Mouse (Mus musculus): ENCODE measurements at regions not wholly inside any gene's neighbourhood (a gene's known extent, or its start where the extent isn't known, plus 50 kb on each side); places are given as distances from the start of the nearest gene placed in this dataset.

- Histone ChIP-seq H3K9me3 (replicated peaks; ENCODE audit: low read length) (no peaks in the 10 kb centered on the region), H3K36me3 (ENCODE audit: insufficient read depth, low read length) (no peaks in the 10 kb centered on the region), H3K4me1 (replicated peaks; ENCODE audit: insufficient read depth, low read length) (no peaks in the 10 kb centered on the region), H3K4me2 (ENCODE audit: low read length) (no peak overlapping the region), H3K27me3 (ENCODE audit: insufficient read depth, low read length) (no peaks in the 10 kb centered on the region), H3K27ac (no peak overlapping the region), H3K4me3 (replicated peaks; ENCODE audit: low read depth, low read length) (no peak overlapping the region), H3K9ac (ENCODE audit: low read depth, low read length) (no peak overlapping the region)
- 70% methylated on average over 2 of the region's 2 CpGs for WGBS
- ATAC-seq (replicated peaks; ENCODE audit: low FRiP score, low read depth) (no peak), DNase-seq (ENCODE audit: low spot score) (no peak)
- no peak for TF ChIP-seq CTCF (IDR thresholded peaks at IDR 0.05; ENCODE audit: low read depth)
These were observed 236.2 kb downstream of the Hace1 start for GRCm38 (mm10) chr10:45813804-45814203.

- H3K4me1 ChIP-seq (replicated peaks; ENCODE audit: insufficient read depth, low read length) = no peaks in the 10 kb centered on the region
- H3K27ac ChIP-seq = no peak overlapping the region
- no peak overlapping the region for H3K9ac ChIP-seq (ENCODE audit: low read depth, low read length)
- H3K4me2 ChIP-seq (ENCODE audit: low read length) = no peak overlapping the region
- H3K4me3 ChIP-seq (replicated peaks; ENCODE audit: low read depth, low read length) = no peak overlapping the region
- ATAC-seq (replicated peaks; ENCODE audit: low FRiP score, low read depth) (no peak), DNase-seq (ENCODE audit: low spot score) (no peak)
- H3K27me3 ChIP-seq (ENCODE audit: insufficient read depth, low read length) = no peaks in the 10 kb centered on the region
- no peaks in the 10 kb centered on the region for H3K9me3 ChIP-seq (replicated peaks; ENCODE audit: low read length)
- no peaks in the 10 kb centered on the region for H3K36me3 ChIP-seq (ENCODE audit: insufficient read depth, low read length)
- no peak for TF ChIP-seq CTCF (IDR thresholded peaks at IDR 0.05; ENCODE audit: low read depth)
- WGBS = 90% methylated on average over 4 of the region's 4 CpGs
These were observed 239.1 kb downstream of the Hace1 start for GRCm38 (mm10) chr10:45816679-45817078.

- no peak overlapping the region for H3K4me2 ChIP-seq (ENCODE audit: low read length)
- no peak for TF ChIP-seq CTCF (IDR thresholded peaks at IDR 0.05; ENCODE audit: low read depth)
- no peak overlapping the region for H3K4me3 ChIP-seq (replicated peaks; ENCODE audit: low read depth, low read length)
- no peaks in the 10 kb centered on the region for H3K36me3 ChIP-seq (ENCODE audit: insufficient read depth, low read length)
- 25% methylated on average over 8 of the region's 8 CpGs for WGBS
- no peaks in the 10 kb centered on the region for H3K4me1 ChIP-seq (replicated peaks; ENCODE audit: insufficient read depth, low read length)
- H3K27me3 ChIP-seq (ENCODE audit: insufficient read depth, low read length) = no peaks in the 10 kb centered on the region
- peak overlapping the region; percentile 27 for H3K27ac ChIP-seq
- DNase-seq (ENCODE audit: low spot score) (peak; percentile 55), ATAC-seq (replicated peaks; ENCODE audit: low FRiP score, low read depth) (peak; percentile 94)
- no peak overlapping the region for H3K9ac ChIP-seq (ENCODE audit: low read depth, low read length)
- no peaks in the 10 kb centered on the region for H3K9me3 ChIP-seq (replicated peaks; ENCODE audit: low read length)
These were observed 243.5 kb downstream of the Hace1 start for GRCm38 (mm10) chr10:45820986-45821655.

- H3K9ac ChIP-seq (ENCODE audit: low read depth, low read length) = no peak overlapping the region
- no peaks in the 10 kb centered on the region for H3K36me3 ChIP-seq (ENCODE audit: insufficient read depth, low read length)
- no peaks in the 10 kb centered on the region for H3K9me3 ChIP-seq (replicated peaks; ENCODE audit: low read length)
- no peak for ATAC-seq (replicated peaks; ENCODE audit: low FRiP score, low read depth)
- H3K4me3 ChIP-seq (replicated peaks; ENCODE audit: low read depth, low read length) = no peak overlapping the region
- TF ChIP-seq CTCF (IDR thresholded peaks at IDR 0.05; ENCODE audit: low read depth) = no peak
- no peak overlapping the region for H3K27ac ChIP-seq
- H3K4me2 ChIP-seq (ENCODE audit: low read length) = no peak overlapping the region
- no peaks in the 10 kb centered on the region for H3K4me1 ChIP-seq (replicated peaks; ENCODE audit: insufficient read depth, low read length)
- 74% methylated on average over 1 of the region's 1 CpGs for WGBS
- no peak for DNase-seq (ENCODE audit: low spot score)
- no peaks in the 10 kb centered on the region for H3K27me3 ChIP-seq (ENCODE audit: insufficient read depth, low read length)
These were observed 244.6 kb downstream of the Hace1 start for GRCm38 (mm10) chr10:45822251-45822650.

GRCm38 (mm10) chr10:45823612-45824011, 246.0 kb downstream of the Hace1 start:
- no peak for TF ChIP-seq CTCF (IDR thresholded peaks at IDR 0.05; ENCODE audit: low read depth)
- Histone ChIP-seq H3K36me3 (ENCODE audit: insufficient read depth, low read length) (no peaks in the 10 kb centered on the region), H3K9me3 (replicated peaks; ENCODE audit: low read length) (no peaks in the 10 kb centered on the region), H3K27me3 (ENCODE audit: insufficient read depth, low read length) (no peaks in the 10 kb centered on the region), H3K27ac (no peak overlapping the region), H3K4me2 (ENCODE audit: low read length) (no peak overlapping the region), H3K9ac (ENCODE audit: low read depth, low read length) (no peak overlapping the region), H3K4me3 (replicated peaks; ENCODE audit: low read depth, low read length) (no peak overlapping the region), H3K4me1 (replicated peaks; ENCODE audit: insufficient read depth, low read length) (no peaks in the 10 kb centered on the region)
- 48% methylated on average over 2 of the region's 2 CpGs for WGBS
- DNase-seq (ENCODE audit: low spot score) = no peak
- ATAC-seq (replicated peaks; ENCODE audit: low FRiP score, low read depth) = no peak

GRCm38 (mm10) chr10:45848654-45849053, 271.0 kb downstream of the Hace1 start:
- no peaks in the 10 kb centered on the region for H3K36me3 ChIP-seq (ENCODE audit: insufficient read depth, low read length)
- no peak overlapping the region for H3K4me3 ChIP-seq (replicated peaks; ENCODE audit: low read depth, low read length)
- WGBS = 93% methylated on average over 2 of the region's 2 CpGs
- no peaks in the 10 kb centered on the region for H3K9me3 ChIP-seq (replicated peaks; ENCODE audit: low read length)
- DNase-seq (ENCODE audit: low spot score) (no peak), ATAC-seq (replicated peaks; ENCODE audit: low FRiP score, low read depth) (no peak)
- H3K4me1 ChIP-seq (replicated peaks; ENCODE audit: insufficient read depth, low read length) = no peaks in the 10 kb centered on the region
- no peak overlapping the region for H3K4me2 ChIP-seq (ENCODE audit: low read length)
- no peak overlapping the region for H3K27ac ChIP-seq
- H3K27me3 ChIP-seq (ENCODE audit: insufficient read depth, low read length) = no peaks in the 10 kb centered on the region
- H3K9ac ChIP-seq (ENCODE audit: low read depth, low read length) = no peak overlapping the region
- TF ChIP-seq CTCF (IDR thresholded peaks at IDR 0.05; ENCODE audit: low read depth) = no peak

GRCm38 (mm10) chr10:45849841-45850240, 272.2 kb downstream of the Hace1 start:
- TF ChIP-seq CTCF (IDR thresholded peaks at IDR 0.05; ENCODE audit: low read depth) = no peak
- no peaks in the 10 kb centered on the region for H3K36me3 ChIP-seq (ENCODE audit: insufficient read depth, low read length)
- no peak overlapping the region for H3K9ac ChIP-seq (ENCODE audit: low read depth, low read length)
- ATAC-seq (replicated peaks; ENCODE audit: low FRiP score, low read depth) = no peak; the same call in 1 of the 2 replicates
- 0 out of 2 replicates have a peak overlapping the region, but pooled peaks have one; percentile 32 for H3K27ac ChIP-seq
- H3K4me2 ChIP-seq (ENCODE audit: low read length) = no peak overlapping the region
- H3K27me3 ChIP-seq (ENCODE audit: insufficient read depth, low read length) = no peaks in the 10 kb centered on the region
- H3K4me3 ChIP-seq (replicated peaks; ENCODE audit: low read depth, low read length) = no peak overlapping the region
- WGBS = 40% methylated on average over 1 of the region's 1 CpGs
- peak; percentile 37 for DNase-seq (ENCODE audit: low spot score)
- no peaks in the 10 kb centered on the region for H3K4me1 ChIP-seq (replicated peaks; ENCODE audit: insufficient read depth, low read length)
- no peaks in the 10 kb centered on the region for H3K9me3 ChIP-seq (replicated peaks; ENCODE audit: low read length)
